20 mouse cellular contexts compared by ENCODE assay signal in genomic region chr17:3209581-3209980, GRCm38 (mm10).
DNase-seq lines count a peak whose midpoint lies in the region; ATAC-seq and TF ChIP-seq lines count a peak whose summit lies in the region.
"Had no signal": no experiment of that assay in that cellular context is flagged by ENCODE, and none has a peak within 500 bp of the region (broad histone marks: within the 10 kb centered on the region; RNA-seq: fewer than 3 reads in every experiment).

No protein-coding gene starts in this region.

- H3K9ac ChIP-seq in stomach, embryonic 15.5 days: no peak overlapping the region
- no peak overlapping the region for H3K9ac ChIP-seq in forebrain, embryonic 14.5 days (ENCODE audit: low read length)
- H3K9ac ChIP-seq: embryonic facial prominence, embryonic 12.5 days; heart, embryonic 15.5 days; hindbrain, embryonic 15.5 days had no signal

- H3K27ac ChIP-seq in layer of hippocampus, adult 2 months: 0 out of 2 replicates have a peak overlapping the region, but pooled peaks have one; percentile 10
- 0 out of 2 replicates have a peak overlapping the region, but pooled peaks have one; percentile 33 for H3K27ac ChIP-seq in stomach, embryonic 15.5 days
- H3K27ac ChIP-seq in forebrain, embryonic 14.5 days (ENCODE audit: low read depth, low read length): no peak overlapping the region
- H3K27ac ChIP-seq: embryonic facial prominence, embryonic 12.5 days; heart, embryonic 15.5 days; hindbrain, embryonic 15.5 days had no signal

- no peaks in the 10 kb centered on the region; the same call in 1 of the 2 replicates for H3K4me1 ChIP-seq in stomach, embryonic 15.5 days
- H3K4me1 ChIP-seq in forebrain, embryonic 14.5 days (ENCODE audit: control insufficient read depth, insufficient read depth, low read length): no peaks in the 10 kb centered on the region

- H3K4me3 ChIP-seq in layer of hippocampus, adult 2 months: no peak overlapping the region
- H3K4me3 ChIP-seq in stomach, embryonic 15.5 days (replicated peaks): no peak overlapping the region
- no peak overlapping the region for H3K4me3 ChIP-seq in forebrain, embryonic 14.5 days (ENCODE audit: low read depth, low read length)
- H3K4me3 ChIP-seq: embryonic facial prominence, embryonic 12.5 days; heart, embryonic 15.5 days; hindbrain, embryonic 15.5 days had no signal

- H3K27me3 ChIP-seq in stomach, embryonic 15.5 days (replicated peaks): no peaks in the 10 kb centered on the region
- H3K27me3 ChIP-seq in forebrain, embryonic 14.5 days (replicated peaks; ENCODE audit: control insufficient read depth, insufficient read depth, low read length): no peaks in the 10 kb centered on the region
- H3K27me3 ChIP-seq: embryonic facial prominence, embryonic 12.5 days; heart, embryonic 15.5 days; hindbrain, embryonic 15.5 days had no signal

- H3K36me3 ChIP-seq in stomach, embryonic 15.5 days: no peaks in the 10 kb centered on the region; the same call in 1 of the 2 replicates
- H3K36me3 ChIP-seq in forebrain, embryonic 14.5 days (ENCODE audit: control insufficient read depth, insufficient read depth, low read length): peaks cover 23% of the 10 kb centered on the region
- H3K36me3 ChIP-seq: heart, embryonic 15.5 days; hindbrain, embryonic 15.5 days had no signal

- TF ChIP-seq CTCF in layer of hippocampus, adult 2 months (conservative IDR thresholded peaks at IDR 0.05): no peak

- H3K9me3 ChIP-seq in stomach, embryonic 15.5 days: no peaks in the 10 kb centered on the region
- no peaks in the 10 kb centered on the region for H3K9me3 ChIP-seq in forebrain, embryonic 14.5 days (replicated peaks; ENCODE audit: control insufficient read depth, low read length)
- H3K9me3 ChIP-seq: embryonic facial prominence, embryonic 12.5 days; G1E; heart, embryonic 15.5 days; hindbrain, embryonic 15.5 days had no signal

- ATAC-seq in activated CD4-positive, CD25-positive, alpha-beta regulatory T cell, adult 4 months: peak; percentile 67
- ATAC-seq in stomach, embryonic 15.5 days (ENCODE audit: insufficient read depth, low FRiP score, low read depth): no peak
- no peak for ATAC-seq in forebrain, embryonic 14.5 days
- ATAC-seq: forebrain, embryonic 16.5 days had no signal

- WGBS in stomach, embryonic 15.5 days: 56% methylated on average over 4 of the region's 4 CpGs
- 92% methylated on average over 4 of the region's 4 CpGs for WGBS in forebrain, embryonic 14.5 days

- H3K4me2 ChIP-seq in stomach, embryonic 15.5 days: no peak overlapping the region
- no peak overlapping the region for H3K4me2 ChIP-seq in forebrain, embryonic 14.5 days (ENCODE audit: low read length)
- H3K4me2 ChIP-seq: embryonic facial prominence, embryonic 12.5 days; heart, embryonic 11.5 days; heart, embryonic 15.5 days; hindbrain, embryonic 15.5 days had no signal

- intact Hi-C loops in heart, postnatal 10 days (cut with DNase I): no loop called here

- DNase-seq in layer of hippocampus, adult 2 months (ENCODE audit: low spot score in 2 of 2): no peak
- no peak for DNase-seq in layer of hippocampus, postnatal 25 days (ENCODE audit: extremely low spot score in 1 of 2, low spot score in 1 of 2)
- peak; percentile 36 for DNase-seq in CD4-positive helper T cell, adult 2 months (ENCODE audit: low read depth, low spot score)
- no peak for DNase-seq in heart, postnatal 10 days
- no peak for DNase-seq in ovary, postnatal 36 days (ENCODE audit: low spot score)
- DNase-seq in forebrain, embryonic 14.5 days (ENCODE audit: low spot score): no peak
- DNase-seq: adrenal gland, postnatal 10 days; cerebellum, adult 11 months; cerebellum, adult 8-10 months; cerebellum, postnatal 25 days; gastrocnemius, postnatal 10 days; heart, adult 18-20 months had no signal
